Mouse (Mus musculus) frontal cortex, adult (tissue): ENCODE measurements around the gene Smpx.

ENCODE experiments used
- ATAC-seq: cut with Nextera tagmentation; 2 replicates; pipeline ENCODE4 v1.9.2; 2017; ENCODE audit warnings: mild to moderate bottlenecking, moderate library complexity, mixed read lengths; ENCODE audit not compliant: low TSS enrichment

Smpx gene

GRCm38 (mm10) chrX:157698862-157699261, at the start of gene Smpx:
Smpx (plus strand) TSS chrX:157698910.
- ATAC-seq, result no peak

- ATAC-seq, result no peak
Measured at GRCm38 (mm10) chrX:157655047-157655446, 43.7 kb upstream of the Smpx start.

GRCm38 (mm10) chrX:157657356-157657755, 41.4 kb upstream of the Smpx start:
- no peak for ATAC-seq

GRCm38 (mm10) chrX:157671820-157672219, 26.9 kb upstream of the Smpx start:
- no peak for ATAC-seq

- no peak for ATAC-seq
Measured at GRCm38 (mm10) chrX:157674667-157675350, 23.9 kb upstream of the Smpx start.

- no peak for ATAC-seq
Measured at GRCm38 (mm10) chrX:157691186-157691585, 7.5 kb upstream of the Smpx start.

GRCm38 (mm10) chrX:157697591-157698135, 1.0 kb upstream of the Smpx start:
- no peak for ATAC-seq

GRCm38 (mm10) chrX:157707236-157707635, 8.5 kb downstream of the Smpx start:
- ATAC-seq, result no peak

GRCm38 (mm10) chrX:157708616-157709280, 10.0 kb downstream of the Smpx start:
- ATAC-seq, result no peak

- peak; percentile 57; the same call in 1 of the 2 replicates for ATAC-seq
Measured at GRCm38 (mm10) chrX:157719907-157720306, 21.2 kb downstream of the Smpx start.

- ATAC-seq, result peak; percentile 87
Measured at GRCm38 (mm10) chrX:157730622-157731341, 32.1 kb downstream of the Smpx start.

- ATAC-seq, result peak; percentile 48; the same call in 1 of the 2 replicates
Measured at GRCm38 (mm10) chrX:157731658-157732314, 33.1 kb downstream of the Smpx start.

GRCm38 (mm10) chrX:157732346-157732745, 33.6 kb downstream of the Smpx start:
- no peak for ATAC-seq

- ATAC-seq, result no peak
Measured at GRCm38 (mm10) chrX:157733836-157734235, 35.1 kb downstream of the Smpx start.

GRCm38 (mm10) chrX:157734341-157734740, 35.6 kb downstream of the Smpx start:
- ATAC-seq, result 0 out of 2 replicates have a peak, but pooled peaks have one; percentile 4

GRCm38 (mm10) chrX:157747815-157748544, 49.3 kb downstream of the Smpx start:
- peak; percentile 72; the same call in 1 of the 2 replicates for ATAC-seq

GRCm38 (mm10) chrX:157754559-157754958, 55.8 kb downstream of the Smpx start:
- ATAC-seq, result no peak

- no peak for ATAC-seq
Measured at GRCm38 (mm10) chrX:157762542-157762941, 63.8 kb downstream of the Smpx start.

GRCm38 (mm10) chrX:157801669-157802068, 103.0 kb downstream of the Smpx start:
- no peak for ATAC-seq
